Mouse (Mus musculus) stomach, embryonic 14.5 days (tissue): ENCODE results near the gene Ube2d1. TPM values are rescaled to one million over a fixed set of nuclear protein-coding genes. Genes with fewer than 3 reads are reported as not detected.
A peak's percentile ranks its signal among the peaks of the same experiment; 100 is the strongest.

ENCODE experiments used
- ATAC-seq: fragments of 200-750 bp; cut with Nextera tagmentation; 2 replicates; pipeline ENCODE4 v1.8.0; 2017; ENCODE audit warnings: low read depth, moderate TSS enrichment; ENCODE audit not compliant: insufficient number of reproducible peaks, insufficient read depth, low FRiP score
- H3K27ac ChIP-seq: fragments of 300-500 bp; sonication (generic); 2 replicates; pipeline ENCODE4 v1.5.1; 2014; ENCODE audit warnings: mild to moderate bottlenecking, low read length, moderate library complexity, mixed read lengths
- H3K27me3 ChIP-seq: fragments of 300-500 bp; sonication (generic); 2 replicates; pipeline ENCODE4 v1.6.1; 2014; ENCODE audit warnings: low read length, control low read depth, mixed read lengths; ENCODE audit not compliant: control insufficient read depth, insufficient read depth
- H3K36me3 ChIP-seq: fragments of 300-500 bp; sonication (generic); 2 replicates; pipeline ENCODE4 v1.6.1; 2014; ENCODE audit warnings: mild to moderate bottlenecking, control low read depth, low read length, moderate library complexity, mixed read lengths; ENCODE audit not compliant: control insufficient read depth, insufficient read depth
- H3K4me1 ChIP-seq: fragments of 300-500 bp; sonication (generic); 2 replicates; pipeline ENCODE4 v1.6.1; 2014; ENCODE audit warnings: low read length, control low read depth, mixed read lengths; ENCODE audit not compliant: control insufficient read depth, insufficient read depth
- H3K4me2 ChIP-seq: fragments of 300-500 bp; sonication (generic); replicated peaks from 2 replicates; pipeline ENCODE4 v1.6.1; 2014; ENCODE audit warnings: low read depth, low read length, control low read depth
- H3K4me3 ChIP-seq: fragments of 300-500 bp; sonication (generic); 2 replicates; pipeline ENCODE4 v1.5.1; 2014; ENCODE audit warnings: low read depth, low read length, control low read depth
- H3K9ac ChIP-seq: fragments of 300-500 bp; sonication (generic); replicated peaks from 2 replicates; pipeline ENCODE4 v1.6.1; 2014; ENCODE audit warnings: low read depth, mild to moderate bottlenecking, control low read depth, low read length, moderate library complexity, mixed read lengths
- H3K9me3 ChIP-seq: fragments of 300-500 bp; sonication (generic); 2 replicates; pipeline ENCODE4 v1.6.1; 2016; ENCODE audit warnings: low read depth, low read length, control low read depth; ENCODE audit not compliant: control insufficient read depth
- WGBS: fragments of 180-500 bp; shearing (Covaris S2); extraction: QIAGEN DNeasy Blood & Tissue Kit; methylation state at CpG from one replicate; pipeline ENCODE4 v1.1.7; 2014; 5-methylcytosine and 5-hydroxymethylcytosine counted together
- polyA plus RNA-seq: library from polyadenylated mRNA; unstranded; fragments of >200 nt; fragmentation: Nextera tagmentation; extraction: Ambion mirVana; gene quantifications from 2 replicates; pipeline ENCODE4 v1.2.1, GENCODE M21; 2014

Gene Ube2d1
- polyA plus RNA-seq, 1 experiment from 2014 or later: 76.0 TPM

GRCm38 (mm10) chr10:71252421-71252820 lies 32.6 kb downstream of the Ube2d1 start:
- H3K4me3 ChIP-seq: no peak overlapping the region
- WGBS: 81% methylated on average over 5 of the region's 5 CpGs
- no peak for ATAC-seq

GRCm38 (mm10) chr10:71251846-71252245 lies 33.2 kb downstream of the Ube2d1 start:
- Histone ChIP-seq H3K27me3 (no peaks in the 10 kb centered on the region), H3K4me3 (no peak overlapping the region), H3K9me3 (no peaks in the 10 kb centered on the region), H3K36me3 (peaks cover 8% of the 10 kb centered on the region; the same call in 1 of the 2 replicates), H3K27ac (no peak overlapping the region), H3K4me1 (no peaks in the 10 kb centered on the region), H3K9ac (no peak overlapping the region), H3K4me2 (no peak overlapping the region)
- WGBS: 62% methylated on average over 5 of the region's 5 CpGs
- ATAC-seq: no peak

More at GRCm38 (mm10) chr10:71252421-71252820, 32.6 kb downstream of the Ube2d1 start:
- H3K4me1 ChIP-seq: no peaks in the 10 kb centered on the region
- no peaks in the 10 kb centered on the region for H3K9me3 ChIP-seq
- peaks cover 8% of the 10 kb centered on the region; the same call in 1 of the 2 replicates for H3K36me3 ChIP-seq
- no peak overlapping the region for H3K9ac ChIP-seq
- no peak overlapping the region for H3K27ac ChIP-seq
- no peaks in the 10 kb centered on the region for H3K27me3 ChIP-seq
- no peak overlapping the region for H3K4me2 ChIP-seq

GRCm38 (mm10) chr10:71251256-71251655 lies 33.8 kb downstream of the Ube2d1 start:
- no peak overlapping the region for H3K27ac ChIP-seq
- WGBS: 91% methylated on average over 5 of the region's 5 CpGs

GRCm38 (mm10) chr10:71250472-71250871 lies 34.6 kb downstream of the Ube2d1 start:
- no peaks in the 10 kb centered on the region for H3K27me3 ChIP-seq
- no peak for ATAC-seq
- H3K36me3 ChIP-seq: peaks cover 5% of the 10 kb centered on the region; the same call in 1 of the 2 replicates
- no peak overlapping the region for H3K9ac ChIP-seq
- H3K4me2 ChIP-seq: no peak overlapping the region
- H3K4me3 ChIP-seq: no peak overlapping the region
- H3K27ac ChIP-seq: no peak overlapping the region
- no peaks in the 10 kb centered on the region for H3K9me3 ChIP-seq
- no peaks in the 10 kb centered on the region for H3K4me1 ChIP-seq
- WGBS: 80% methylated on average over 17 of the region's 17 CpGs

More at GRCm38 (mm10) chr10:71251256-71251655, 33.8 kb downstream of the Ube2d1 start:
- Histone ChIP-seq H3K27me3 (no peaks in the 10 kb centered on the region), H3K4me1 (no peaks in the 10 kb centered on the region), H3K4me3 (no peak overlapping the region), H3K9ac (no peak overlapping the region), H3K9me3 (no peaks in the 10 kb centered on the region), H3K4me2 (no peak overlapping the region), H3K36me3 (peaks cover 8% of the 10 kb centered on the region; the same call in 1 of the 2 replicates)
- no peak for ATAC-seq

GRCm38 (mm10) chr10:71249086-71249880 lies 35.8 kb downstream of the Ube2d1 start:
- no peaks in the 10 kb centered on the region for H3K9me3 ChIP-seq
- no peak overlapping the region for H3K4me3 ChIP-seq
- no peak for ATAC-seq
- H3K27me3 ChIP-seq: no peaks in the 10 kb centered on the region
- no peak overlapping the region for H3K9ac ChIP-seq
- H3K27ac ChIP-seq: no peak overlapping the region
- H3K36me3 ChIP-seq: no peaks in the 10 kb centered on the region
- 72% methylated on average over 10 of the region's 10 CpGs for WGBS
- no peak overlapping the region for H3K4me2 ChIP-seq
- no peaks in the 10 kb centered on the region for H3K4me1 ChIP-seq

GRCm38 (mm10) chr10:71246956-71247355 lies 38.1 kb downstream of the Ube2d1 start:
- Histone ChIP-seq H3K27ac (no peak overlapping the region), H3K27me3 (no peaks in the 10 kb centered on the region), H3K4me3 (no peak overlapping the region), H3K36me3 (no peaks in the 10 kb centered on the region), H3K9ac (no peak overlapping the region), H3K4me2 (no peak overlapping the region), H3K4me1 (no peaks in the 10 kb centered on the region), H3K9me3 (no peaks in the 10 kb centered on the region)
- ATAC-seq: no peak
- 39% methylated on average over 7 of the region's 7 CpGs for WGBS

GRCm38 (mm10) chr10:71239479-71240120 lies 45.5 kb downstream of the Ube2d1 start:
- Histone ChIP-seq H3K4me1 (peaks cover 4% of the 10 kb centered on the region; the same call in 1 of the 2 replicates), H3K4me3 (no peak overlapping the region), H3K9me3 (no peaks in the 10 kb centered on the region), H3K4me2 (no peak overlapping the region), H3K36me3 (peaks cover 8% of the 10 kb centered on the region; the same call in 1 of the 2 replicates), H3K27me3 (no peaks in the 10 kb centered on the region), H3K9ac (no peak overlapping the region), H3K27ac (no peak overlapping the region)
- WGBS: 52% methylated on average over 6 of the region's 6 CpGs
- no peak for ATAC-seq

GRCm38 (mm10) chr10:71238240-71238554 lies 46.9 kb downstream of the Ube2d1 start, which contains the start of gene Tfam:
TSS of gene Tfam (minus strand) at chr10:71238280.
- no peak for ATAC-seq
- H3K4me1 ChIP-seq: peaks cover 4% of the 10 kb centered on the region; the same call in 1 of the 2 replicates
- no peaks in the 10 kb centered on the region for H3K27me3 ChIP-seq
- H3K9ac ChIP-seq: peak within 1 kb of the TSS; percentile 89
- WGBS: 5% methylated on average over 7 of the region's 7 CpGs
- peak within 1 kb of the TSS; percentile 69 for H3K27ac ChIP-seq
- H3K36me3 ChIP-seq: peaks cover 20% of the 10 kb centered on the region; the same call in 1 of the 2 replicates
- H3K4me3 ChIP-seq: peak within 1 kb of the TSS; percentile 90
- H3K9me3 ChIP-seq: no peaks in the 10 kb centered on the region
- H3K4me2 ChIP-seq: peak within 1 kb of the TSS; percentile 68
